Mouse (Mus musculus) liver, postnatal 0 days (tissue): Measurements from ENCODE around the gene Gjc1.

Experiments used
- CTCF ChIP-seq: sonication (generic); IDR thresholded peaks from 2 replicates; pipeline ENCODE4 v1.5.1; 2016; ENCODE audit warnings: antibody characterized with exemption, low read depth
- EP300 ChIP-seq: IDR thresholded peaks from 2 replicates; pipeline ENCODE4 v1.6.1; 2016; ENCODE audit warnings: antibody characterized with exemption, low read depth, mild to moderate bottlenecking

DNA sequence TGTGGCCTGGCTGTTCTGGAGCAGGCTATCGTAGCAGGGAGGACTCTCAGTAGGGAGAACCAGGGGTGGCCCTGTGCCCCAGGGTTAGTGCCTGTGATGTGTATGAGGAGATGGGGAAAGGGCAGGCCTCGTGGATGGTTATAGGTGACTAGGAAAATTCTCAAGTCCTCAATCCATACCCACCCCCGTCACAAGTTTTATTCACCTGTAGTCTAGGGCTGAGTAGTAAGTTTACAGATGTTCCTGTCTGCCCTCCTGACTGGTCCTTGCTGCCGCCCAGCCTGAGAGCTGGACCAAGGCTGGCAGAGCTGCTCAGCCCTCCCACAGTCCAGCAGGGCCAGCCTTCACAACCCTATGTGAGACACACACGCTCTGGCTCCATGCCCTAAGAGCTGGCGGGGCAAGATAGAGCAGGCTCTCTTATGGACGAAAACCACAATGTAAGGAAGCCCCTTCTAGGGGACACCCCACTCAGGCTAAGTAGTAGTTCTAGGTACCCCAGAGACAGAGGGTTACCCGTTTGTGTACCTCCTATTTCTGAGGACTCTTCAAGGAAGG lies 40.3 kb downstream of the Gjc1 start:
- TF ChIP-seq CTCF (no peak), EP300 (no peak)
